Mouse (Mus musculus) cerebellum, adult 2 months (tissue): ENCODE data around the gene Scarf2.

Experiments
- CTCF ChIP-seq: fragments of 200-500 bp; IDR thresholded peaks from 2 replicates; pipeline ENCODE4 v1.5.1; 2011; ENCODE audit warnings: low read depth, mild to moderate bottlenecking, control low read depth, low read length, moderate library complexity, borderline replicate concordance; ENCODE audit not compliant: insufficient read depth
- POLR2A ChIP-seq: fragments of 200-500 bp; IDR thresholded peaks from 2 replicates; pipeline ENCODE4 v1.6.1; 2011; ENCODE audit warnings: low read length, control low read depth, borderline replicate concordance; ENCODE audit not compliant: insufficient read depth

DNA sequence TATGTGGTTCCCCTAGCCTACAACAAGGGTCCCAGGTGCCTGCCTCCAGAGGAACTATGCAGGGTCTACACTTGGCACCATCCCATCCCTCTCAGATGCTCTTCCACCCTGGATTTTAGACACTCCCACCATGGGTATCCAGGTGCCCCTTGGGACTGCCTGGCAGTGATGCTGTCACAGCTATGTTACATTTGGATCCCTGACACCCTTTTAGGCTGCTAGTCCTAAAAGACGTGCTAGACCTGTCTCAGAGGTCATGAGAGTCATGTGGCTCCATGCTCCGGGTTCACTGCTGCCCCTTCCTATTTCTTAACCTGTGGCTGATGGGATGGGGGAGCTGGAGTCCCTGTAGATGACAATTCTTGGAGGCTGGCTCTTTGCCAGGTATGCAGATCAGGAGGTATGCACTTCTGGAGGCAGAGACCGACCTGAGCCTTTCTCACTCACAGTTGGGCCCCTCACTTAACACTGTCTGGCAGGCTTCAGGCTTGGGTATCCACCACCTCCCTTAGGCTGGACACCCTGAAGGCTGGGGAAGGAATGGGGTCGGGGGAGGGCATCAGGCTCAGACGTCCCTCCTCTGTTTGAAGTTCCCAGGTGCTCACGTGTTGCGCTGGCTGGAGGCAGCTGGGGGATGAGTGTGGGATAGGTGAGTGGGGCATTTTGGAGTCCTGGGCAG is 4.8 kb downstream of the Scarf2 start:
- TF ChIP-seq CTCF, result no peak
- no peak for TF ChIP-seq POLR2A
